Mouse (Mus musculus) heart, embryonic 14.5 days (tissue): ENCODE measurements at regions not wholly inside any gene's neighbourhood (a gene's known extent, or its start where the extent isn't known, plus 50 kb on each side); places are given as distances from the start of the nearest gene placed in this dataset.
A peak's percentile ranks its signal among the peaks of the same experiment; 100 is the strongest.

ENCODE experiments used
- ATAC-seq: fragments of 200-750 bp; cut with Nextera tagmentation; 2 replicates; pipeline ENCODE4 v1.8.0; 2017; ENCODE audit warnings: low read depth, moderate TSS enrichment; ENCODE audit not compliant: insufficient number of reproducible peaks, insufficient read depth, low FRiP score
- H3K27ac ChIP-seq, 2 experiments: fragments of 200-500 bp in 1 of 2; fragments of 300-500 bp in 1 of 2; sonication (generic) in 1 of 2; replicated peaks in 1 of 2; 2 replicates each; pipeline ENCODE4 v1.5.1; 2012 to 2014; ENCODE audit warnings: low read depth in 2 of 2, low read length in 2 of 2, control low read depth in 1 of 2, mild to moderate bottlenecking in 1 of 2, mixed read lengths in 1 of 2; ENCODE audit not compliant: control insufficient read depth in 1 of 2, insufficient read depth in 1 of 2
- H3K27me3 ChIP-seq: fragments of 300-500 bp; sonication (generic); 2 replicates; pipeline ENCODE4 v1.6.1; 2014; ENCODE audit warnings: mild to moderate bottlenecking, low read length, control low read depth; ENCODE audit not compliant: control insufficient read depth, insufficient read depth
- H3K36me3 ChIP-seq: fragments of 300-500 bp; sonication (generic); 2 replicates; pipeline ENCODE4 v1.6.1; 2014; ENCODE audit warnings: mild to moderate bottlenecking, control low read depth, low read length, mixed read lengths; ENCODE audit not compliant: control insufficient read depth, insufficient read depth
- H3K4me1 ChIP-seq, 2 experiments: fragments of 200-500 bp in 1 of 2; fragments of 300-500 bp in 1 of 2; sonication (generic) in 1 of 2; 2 replicates each; pipeline ENCODE4 v1.6.1; 2012 to 2014; ENCODE audit warnings: low read length in 2 of 2, control low read depth in 1 of 2, mixed read lengths in 1 of 2; ENCODE audit not compliant: control insufficient read depth in 2 of 2, insufficient read depth in 2 of 2
- H3K4me2 ChIP-seq: fragments of 300-500 bp; sonication (generic); 2 replicates; pipeline ENCODE4 v1.6.1; 2014; ENCODE audit warnings: mild to moderate bottlenecking, low read length
- H3K4me3 ChIP-seq, 2 experiments: fragments of 200-500 bp in 1 of 2; fragments of 300-500 bp in 1 of 2; sonication (generic) in 1 of 2; 2 replicates each; pipeline ENCODE4 v1.5.1; 2012 to 2014; ENCODE audit warnings: low read length in 2 of 2, mild to moderate bottlenecking in 2 of 2, control low read depth in 1 of 2, low read depth in 1 of 2, moderate library complexity in 1 of 2; ENCODE audit not compliant: control insufficient read depth in 1 of 2, insufficient read depth in 1 of 2
- H3K9ac ChIP-seq: fragments of 300-500 bp; sonication (generic); 2 replicates; pipeline ENCODE4 v1.6.1; 2014; ENCODE audit warnings: mild to moderate bottlenecking, low read length
- H3K9me3 ChIP-seq: fragments of 300-500 bp; sonication (generic); 2 replicates; pipeline ENCODE4 v1.6.1; 2016; ENCODE audit warnings: low read length, control low read depth; ENCODE audit not compliant: control insufficient read depth
- WGBS: fragments of 180-500 bp; shearing (Covaris S2); extraction: QIAGEN DNeasy Blood & Tissue Kit; methylation state at CpG from one replicate; pipeline ENCODE4 v1.1.7; 2014; 5-methylcytosine and 5-hydroxymethylcytosine counted together

- 0 out of 2 replicates have a peak, but pooled peaks cover 6% of the 10 kb centered on the region for H3K9me3 ChIP-seq
- H3K36me3 ChIP-seq: no peaks in the 10 kb centered on the region
- peak; percentile 83 for ATAC-seq
- H3K4me1 ChIP-seq: peaks cover 32 to 40% of the 10 kb centered on the region in 2 experiments
- no peak overlapping the region for H3K4me3 ChIP-seq
- 0 out of 2 replicates have a peak overlapping the region, but pooled peaks have one; percentile 41 for H3K9ac ChIP-seq
- peaks cover 4% of the 10 kb centered on the region; the same call in 1 of the 2 replicates for H3K27me3 ChIP-seq
- peak overlapping the region; percentile 38 for H3K4me2 ChIP-seq
- 21% methylated on average over 12 of the region's 12 CpGs for WGBS
- H3K27ac ChIP-seq: peak overlapping the region; percentile 79 to 86
Observed at GRCm38 (mm10) chr13:58495390-58496073, 92.4 kb upstream of the Hnrnpk start.

- WGBS: 22% methylated on average over 5 of the region's 5 CpGs
- H3K27me3 ChIP-seq: peaks cover 4% of the 10 kb centered on the region; the same call in 1 of the 2 replicates
- ATAC-seq: no peak
- 0 out of 2 replicates have a peak, but pooled peaks cover 6% of the 10 kb centered on the region for H3K9me3 ChIP-seq
- H3K4me2 ChIP-seq: peak overlapping the region; percentile 38
- no peaks in the 10 kb centered on the region for H3K36me3 ChIP-seq
- no peak overlapping the region for H3K4me3 ChIP-seq
- H3K4me1 ChIP-seq: peaks cover 32 to 40% of the 10 kb centered on the region in 2 experiments
- no peak overlapping the region for H3K9ac ChIP-seq
- H3K27ac ChIP-seq: peak overlapping the region; percentile 79 to 86
Observed at GRCm38 (mm10) chr13:58494726-58495125, 91.6 kb upstream of the Hnrnpk start.

DNA sequence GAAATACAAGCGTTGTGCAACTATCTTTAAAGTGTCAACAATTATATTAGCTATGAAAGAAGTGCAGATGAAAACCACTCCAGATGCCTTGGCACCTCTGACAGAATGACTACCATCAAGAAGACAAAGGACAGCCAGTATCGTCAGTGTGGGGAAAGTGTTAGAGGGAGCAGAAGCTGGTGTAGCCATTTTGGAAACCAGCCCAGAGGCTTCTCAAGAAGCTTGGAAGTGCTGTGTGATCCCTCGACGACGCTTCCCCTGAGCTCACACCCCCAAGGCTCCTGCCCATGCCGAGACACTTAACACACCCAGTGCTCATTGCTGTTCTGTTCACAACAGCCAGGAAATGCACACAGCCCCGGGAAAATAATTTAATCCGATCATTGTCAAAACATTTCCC, 87.7 kb upstream of the Hnrnpk start:
- Histone ChIP-seq H3K9ac (no peak overlapping the region), H3K36me3 (no peaks in the 10 kb centered on the region), H3K4me3 (no peak overlapping the region), H3K9me3 (0 out of 2 replicates have a peak, but pooled peaks cover 6% of the 10 kb centered on the region), H3K4me1 (peaks cover 13 to 17% of the 10 kb centered on the region in 2 experiments), H3K4me2 (no peak overlapping the region), H3K27me3 (no peaks in the 10 kb centered on the region), H3K27ac (no peak overlapping the region)
- 27% methylated on average over 8 of the region's 8 CpGs for WGBS
- no peak for ATAC-seq

DNA sequence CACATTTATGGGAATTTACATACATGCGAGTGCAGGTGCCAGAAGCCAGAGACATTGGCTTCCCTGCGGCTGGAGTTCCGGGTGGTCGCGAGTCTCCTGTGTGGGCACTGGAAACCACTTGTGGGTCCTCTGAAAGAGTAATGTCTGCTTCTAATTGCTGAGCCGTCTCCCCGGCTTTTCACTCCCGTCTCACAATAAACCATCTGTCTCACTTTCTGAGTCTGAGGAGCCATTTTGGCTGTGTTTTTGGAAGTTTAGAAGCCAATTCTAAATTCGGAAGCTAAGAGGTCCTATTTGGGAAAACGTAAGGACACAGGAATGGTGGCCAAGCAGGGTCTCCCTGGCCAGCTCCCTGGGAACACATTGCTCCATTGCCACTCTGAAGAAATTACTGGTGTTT, 81.9 kb upstream of the Hnrnpk start:
- no peaks in the 10 kb centered on the region for H3K9me3 ChIP-seq
- no peak overlapping the region for H3K4me2 ChIP-seq
- no peak for ATAC-seq
- WGBS: 87% methylated on average over 10 of the region's 10 CpGs
- peaks cover 8 to 12% of the 10 kb centered on the region in 2 experiments for H3K4me1 ChIP-seq
- H3K27me3 ChIP-seq: no peaks in the 10 kb centered on the region
- no peak overlapping the region for H3K27ac ChIP-seq
- no peak overlapping the region for H3K9ac ChIP-seq
- H3K36me3 ChIP-seq: no peaks in the 10 kb centered on the region
- no peak overlapping the region for H3K4me3 ChIP-seq

- H3K27me3 ChIP-seq: no peaks in the 10 kb centered on the region
- WGBS: 66% methylated on average over 9 of the region's 9 CpGs
Observed at GRCm38 (mm10) chr13:58482701-58483100, 79.6 kb upstream of the Hnrnpk start.

GRCm38 (mm10) chr13:58480928-58481598, 77.9 kb upstream of the Hnrnpk start:
- no peak overlapping the region; a peak in 1 of 4 replicates for H3K27ac ChIP-seq
- no peaks in the 10 kb centered on the region for H3K9me3 ChIP-seq
- WGBS: 47% methylated on average over 10 of the region's 10 CpGs
- no peak overlapping the region for H3K9ac ChIP-seq
- no peaks in the 10 kb centered on the region for H3K27me3 ChIP-seq
- ATAC-seq: no peak
- H3K4me1 ChIP-seq: peaks cover 10 to 12% of the 10 kb centered on the region in 2 experiments
- no peak overlapping the region for H3K4me2 ChIP-seq
- no peaks in the 10 kb centered on the region for H3K36me3 ChIP-seq
- no peak overlapping the region for H3K4me3 ChIP-seq

More at GRCm38 (mm10) chr13:58482701-58483100, 79.6 kb upstream of the Hnrnpk start:
- Histone ChIP-seq H3K4me2 (no peak overlapping the region), H3K4me3 (no peak overlapping the region), H3K27ac (no peak overlapping the region), H3K36me3 (no peaks in the 10 kb centered on the region), H3K9me3 (no peaks in the 10 kb centered on the region), H3K4me1 (peaks cover 10 to 12% of the 10 kb centered on the region in 2 experiments), H3K9ac (no peak overlapping the region)
- no peak for ATAC-seq

DNA sequence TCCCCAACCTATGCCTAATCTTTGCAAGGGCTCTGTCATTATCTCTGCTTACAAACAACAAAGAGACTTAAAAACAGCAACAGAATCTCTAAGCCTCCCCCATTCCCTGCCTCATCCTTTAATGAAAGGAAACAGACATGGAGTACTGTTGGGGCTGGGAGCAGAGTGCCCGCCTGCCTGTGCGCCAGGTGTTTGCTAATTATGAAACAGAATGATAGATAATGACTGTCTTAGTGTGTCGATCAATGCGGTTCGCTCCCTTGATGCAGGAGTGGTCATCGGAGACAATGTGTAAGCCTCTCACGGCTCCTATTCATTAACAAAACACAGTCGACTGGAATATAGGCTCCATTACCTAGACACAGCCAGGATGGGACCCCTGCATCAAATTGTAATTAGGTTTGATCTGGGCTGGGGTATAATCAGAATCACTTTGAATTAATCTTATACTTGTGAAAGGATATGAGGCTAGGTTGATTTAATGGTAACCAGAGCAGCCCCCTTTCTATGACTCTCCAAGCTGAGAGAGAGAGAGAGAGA, 77.3 kb upstream of the Hnrnpk start:
- no peak overlapping the region for H3K9ac ChIP-seq
- peaks cover 10 to 12% of the 10 kb centered on the region in 2 experiments for H3K4me1 ChIP-seq
- 89% methylated on average over 8 of the region's 8 CpGs for WGBS
- no peak for ATAC-seq
- H3K9me3 ChIP-seq: no peaks in the 10 kb centered on the region
- no peak overlapping the region for H3K4me3 ChIP-seq
- no peak overlapping the region for H3K27ac ChIP-seq
- H3K4me2 ChIP-seq: no peak overlapping the region
- no peaks in the 10 kb centered on the region for H3K27me3 ChIP-seq
- H3K36me3 ChIP-seq: no peaks in the 10 kb centered on the region
